Mouse (Mus musculus): ENCODE data around the gene Pld2. TPM values are rescaled to one million over a fixed set of nuclear protein-coding genes. Genes with fewer than 3 reads are reported as not detected.
"Not testable (repeated sequence)": the region's sequence is repeated elsewhere in the genome, so short reads cannot be mapped to it uniquely, and the experiment has no call there.

Gene Pld2
- total RNA-seq, 2 experiments from 2014 or later: 13.0 to 15.2 TPM

- DNase-seq (ENCODE audit: low spot score in 2 of 2); intact Hi-C loops (cut with DNase I): not testable (repeated sequence)
These were observed 16.4 kb upstream of the Pld2 start for GRCm38 (mm10) chr11:70523306-70523989.

GRCm38 (mm10) chr11:70524782-70525181 lies 15.1 kb upstream of the Pld2 start:
- intact Hi-C loops (cut with DNase I): loop anchor here (1.0 kb wide), 1 partner anchor 37 kb away; no protein-coding TSS in a partner anchor
- no peak for DNase-seq (ENCODE audit: low spot score in 2 of 2)

- DNase-seq (ENCODE audit: low spot score in 2 of 2): peak; percentile 93 to 98
- intact Hi-C loops (cut with DNase I): loop anchor here (1.0 kb wide), 1 partner anchor 36 kb away; no protein-coding TSS in a partner anchor
These were observed 14.6 kb upstream of the Pld2 start, which contains the start of gene Psmb6 for GRCm38 (mm10) chr11:70525184-70525678. TSS of gene Psmb6 (plus strand) at chr11:70525367.

- intact Hi-C loops (cut with DNase I): loop anchor here (1.0 kb wide), 1 partner anchor 36 kb away; no protein-coding TSS in a partner anchor
- no peak for DNase-seq (ENCODE audit: low spot score in 2 of 2)
These were observed 14.1 kb upstream of the Pld2 start for GRCm38 (mm10) chr11:70525726-70526125.

GRCm38 (mm10) chr11:70526211-70526610 lies 13.7 kb upstream of the Pld2 start:
- no peak for DNase-seq (ENCODE audit: low spot score in 2 of 2)
- intact Hi-C loops (cut with DNase I): no loop called here

GRCm38 (mm10) chr11:70528610-70529009 lies 11.3 kb upstream of the Pld2 start:
- no peak for DNase-seq (ENCODE audit: low spot score in 2 of 2)
- intact Hi-C loops (cut with DNase I): no loop called here

- DNase-seq (ENCODE audit: low spot score in 2 of 2); intact Hi-C loops (cut with DNase I): not testable (repeated sequence)
These were observed 8.8 kb upstream of the Pld2 start for GRCm38 (mm10) chr11:70531065-70531464.

GRCm38 (mm10) chr11:70532839-70533238 lies 7.0 kb upstream of the Pld2 start, which contains the start of gene Gm40193:
TSS of gene Gm40193 (minus strand) at chr11:70532939.
- no peak for DNase-seq (ENCODE audit: low spot score in 2 of 2)
- intact Hi-C loops (cut with DNase I): no loop called here

DNA sequence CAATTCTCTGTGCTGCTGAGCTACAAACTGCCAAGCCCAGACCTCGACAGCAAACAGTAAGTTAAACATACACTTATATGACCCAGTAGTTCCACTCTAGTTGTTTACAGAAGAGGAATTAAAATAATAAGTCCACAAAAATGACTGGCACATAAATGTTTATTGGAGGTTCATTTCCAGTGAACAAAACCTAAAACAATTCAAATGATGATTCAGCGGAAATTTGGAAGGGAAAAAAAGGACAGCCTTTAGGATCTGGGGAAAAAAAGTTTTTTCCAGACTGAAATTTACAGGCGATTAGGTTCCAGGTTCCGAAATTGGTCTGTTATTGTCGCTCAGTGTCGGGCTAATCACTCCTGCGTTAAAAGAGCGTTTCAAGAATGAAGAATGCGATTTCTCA lies 441 bp upstream of the Pld2 start:
- intact Hi-C loops (cut with DNase I): no loop called here
- no peak for DNase-seq (ENCODE audit: low spot score in 2 of 2)

DNA sequence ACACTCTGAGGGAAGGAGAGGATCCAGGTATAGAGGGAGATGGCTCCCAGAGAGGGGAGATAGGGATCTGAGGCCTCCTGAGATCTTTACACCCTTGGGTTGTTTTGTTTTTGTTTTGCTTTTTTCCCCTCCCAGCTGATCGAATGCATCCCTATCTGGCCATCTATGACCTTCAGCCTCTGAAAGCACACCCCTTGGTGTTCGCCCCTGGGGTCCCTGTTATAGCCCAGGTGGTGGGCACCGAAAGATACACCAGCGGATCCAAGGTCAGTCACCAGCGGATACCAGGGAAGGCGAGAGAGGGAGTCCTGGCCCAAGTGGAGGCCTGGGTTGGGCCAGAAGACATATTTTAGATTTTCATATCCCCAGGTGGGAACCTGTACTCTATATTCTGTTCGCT lies 1.1 kb downstream of the Pld2 start:
- intact Hi-C loops (cut with DNase I): loop anchor here (1.0 kb wide), 1 partner anchor 21 kb away; the partner anchor contains the start of gene Mink1
- DNase-seq (ENCODE audit: low spot score in 2 of 2): no peak

DNA sequence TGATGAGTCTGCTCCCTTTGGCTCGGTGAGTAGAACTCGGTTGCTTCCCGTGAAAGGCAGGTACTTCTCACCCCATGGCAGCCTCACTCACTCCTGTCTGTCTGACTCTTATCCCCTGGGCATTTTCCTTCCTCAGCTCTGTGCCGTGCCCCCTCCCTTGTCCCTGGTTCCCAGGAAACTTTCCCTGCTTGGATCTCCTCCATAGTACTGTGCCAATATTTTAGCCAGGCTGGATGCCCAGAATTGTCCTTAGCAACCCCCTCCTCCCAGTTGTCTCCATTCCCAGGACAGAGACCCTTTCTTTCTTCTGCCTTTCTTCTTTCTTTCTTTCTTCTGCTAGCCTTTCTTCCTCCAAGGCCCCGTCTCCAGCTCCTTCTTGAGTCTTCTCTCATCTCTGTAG lies 1.6 kb downstream of the Pld2 start:
- DNase-seq (ENCODE audit: low spot score in 2 of 2): peak in 1 of 2 experiments; percentile 28
- intact Hi-C loops (cut with DNase I): no loop called here

GRCm38 (mm10) chr11:70544496-70544895 lies 4.6 kb downstream of the Pld2 start:
- intact Hi-C loops (cut with DNase I): no loop called here
- DNase-seq (ENCODE audit: low spot score in 2 of 2): no peak

GRCm38 (mm10) chr11:70551526-70551925 lies 11.7 kb downstream of the Pld2 start:
- intact Hi-C loops (cut with DNase I): no loop called here
- no peak for DNase-seq (ENCODE audit: low spot score in 2 of 2)

- DNase-seq (ENCODE audit: low spot score in 2 of 2): no peak
- intact Hi-C loops (cut with DNase I): no loop called here
These were observed 14.1 kb downstream of the Pld2 start for GRCm38 (mm10) chr11:70553940-70554339.

GRCm38 (mm10) chr11:70557545-70557944 lies 17.7 kb downstream of the Pld2 start:
- intact Hi-C loops (cut with DNase I): no loop called here
- DNase-seq (ENCODE audit: low spot score in 2 of 2): no peak

DNA sequence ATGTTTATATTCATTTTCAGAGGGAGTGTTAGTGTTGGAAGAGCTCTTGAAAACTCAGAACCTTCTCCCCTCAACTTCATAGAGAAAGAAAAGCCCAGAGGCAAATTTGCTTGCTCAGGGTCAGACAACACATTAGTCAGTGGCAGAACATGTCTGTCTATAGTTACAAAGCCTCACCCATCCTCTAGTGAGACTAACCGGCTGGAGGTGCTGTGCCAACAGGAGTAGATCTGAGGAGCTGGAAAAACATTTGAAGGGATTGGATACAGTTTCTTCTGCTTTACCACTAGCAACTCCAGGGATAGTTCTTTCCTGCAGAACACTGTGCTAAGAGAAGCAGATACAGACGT lies 22.0 kb downstream of the Pld2 start:
- intact Hi-C loops (cut with DNase I): loop anchor here (1.0 to 5.0 kb wide), 4 partner anchors 10 to 40 kb away; partner anchors contain the start of genes Pld2 and Psmb6
- DNase-seq (ENCODE audit: low spot score in 2 of 2): no peak

DNA sequence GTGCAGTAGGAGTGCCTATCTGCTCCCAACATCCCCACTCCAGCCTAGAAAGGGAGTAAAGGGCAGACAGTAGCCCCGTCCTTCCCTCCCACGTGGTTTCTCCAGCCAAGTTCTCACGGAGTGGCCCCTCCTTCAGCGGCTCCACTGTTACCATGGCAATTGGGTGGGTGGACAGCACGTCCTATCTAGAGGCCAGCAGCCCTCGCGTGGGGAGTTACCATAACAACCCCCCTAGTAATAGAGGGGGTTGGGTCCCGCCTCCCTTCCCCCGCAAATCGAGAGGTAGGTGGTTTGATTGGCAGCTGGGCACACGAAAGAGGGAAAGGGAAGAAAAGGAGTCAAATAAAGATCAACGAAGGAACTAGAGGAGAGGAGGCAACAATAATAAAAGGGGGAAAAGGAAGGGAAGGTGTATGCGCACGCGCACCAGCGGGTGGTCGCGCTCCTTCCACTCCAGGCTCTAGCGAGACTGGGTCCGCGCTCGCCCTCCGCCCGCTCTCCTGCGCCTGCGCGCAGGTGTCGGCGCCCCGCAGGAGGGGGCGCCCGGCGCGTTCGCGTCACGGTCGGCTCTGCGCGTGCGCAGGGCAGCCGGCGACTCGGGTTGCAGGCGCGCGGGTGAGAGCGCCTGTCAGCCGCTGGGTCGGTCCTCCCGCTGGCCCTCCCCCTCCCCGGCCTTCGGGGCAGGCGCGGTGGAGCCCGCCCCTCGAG lies 22.6 kb downstream of the Pld2 start, which contains the start of gene Mink1:
TSS of gene Mink1 (plus strand) at position 595 of the 708 bp plus-strand sequence.
- DNase-seq (ENCODE audit: low spot score in 2 of 2): peak; percentile 89 to 94
- intact Hi-C loops (cut with DNase I): loop anchor here (1.0 to 5.0 kb wide), 3 partner anchors 10 to 40 kb away; partner anchors contain the start of gene Pld2

GRCm38 (mm10) chr11:70562995-70563469 lies 23.2 kb downstream of the Pld2 start:
- DNase-seq (ENCODE audit: low spot score in 2 of 2): no peak
- intact Hi-C loops (cut with DNase I): loop anchor here (1.0 to 5.0 kb wide), 3 partner anchors 9 to 39 kb away; partner anchors contain the start of gene Pld2

GRCm38 (mm10) chr11:70563470-70564275 lies 23.8 kb downstream of the Pld2 start:
- intact Hi-C loops (cut with DNase I): loop anchor here (5.0 kb wide), 1 partner anchor 39 kb away; no protein-coding TSS in a partner anchor
- DNase-seq (ENCODE audit: low spot score in 2 of 2): peak in 1 of 2 experiments; percentile 49

Data from left cerebral cortex, postnatal 25 days (tissue).